Mouse (Mus musculus): ENCODE measurements around the gene Tmem104.
A peak's percentile ranks its signal among the peaks of the same experiment; 100 is the strongest.

Tmem104 gene

GRCm38 (mm10) chr11:115202756-115203155 lies 15.5 kb downstream of the Tmem104 start:
- DNase-seq = no peak

- DNase-seq = no peak
These were observed 20.8 kb downstream of the Tmem104 start for GRCm38 (mm10) chr11:115208126-115208525.

- no peak for DNase-seq
These were observed 21.8 kb downstream of the Tmem104 start for GRCm38 (mm10) chr11:115208776-115209732.

- DNase-seq = no peak
These were observed 22.7 kb downstream of the Tmem104 start for GRCm38 (mm10) chr11:115209958-115210357.

- DNase-seq = no peak
These were observed 24.8 kb downstream of the Tmem104 start for GRCm38 (mm10) chr11:115212116-115212515.

GRCm38 (mm10) chr11:115215123-115215522 lies 27.8 kb downstream of the Tmem104 start:
- DNase-seq = no peak

- DNase-seq = no peak
These were observed 30.4 kb downstream of the Tmem104 start for GRCm38 (mm10) chr11:115217439-115218410.

- DNase-seq = peak; percentile 83
These were observed 32.0 kb downstream of the Tmem104 start for GRCm38 (mm10) chr11:115219263-115219662.

GRCm38 (mm10) chr11:115219685-115220084 lies 32.4 kb downstream of the Tmem104 start:
- peak; percentile 51 for DNase-seq

- DNase-seq = peak; percentile 71
These were observed 34.8 kb downstream of the Tmem104 start for GRCm38 (mm10) chr11:115222077-115222476.

- DNase-seq = peak; percentile 67
These were observed 35.3 kb downstream of the Tmem104 start for GRCm38 (mm10) chr11:115222570-115222969.

- DNase-seq = no peak
These were observed 36.2 kb downstream of the Tmem104 start for GRCm38 (mm10) chr11:115223451-115223850.

GRCm38 (mm10) chr11:115223877-115224276 lies 36.6 kb downstream of the Tmem104 start:
- no peak for DNase-seq

GRCm38 (mm10) chr11:115224889-115225288 lies 37.6 kb downstream of the Tmem104 start:
- peak; percentile 81 for DNase-seq

- no peak for DNase-seq
These were observed 38.0 kb downstream of the Tmem104 start for GRCm38 (mm10) chr11:115225301-115225700.

GRCm38 (mm10) chr11:115226811-115227491 lies 39.7 kb downstream of the Tmem104 start:
- peak; percentile 76 for DNase-seq

- DNase-seq = no peak
These were observed 40.4 kb downstream of the Tmem104 start for GRCm38 (mm10) chr11:115227640-115228039.

- DNase-seq = no peak
These were observed 41.1 kb downstream of the Tmem104 start for GRCm38 (mm10) chr11:115228430-115228829.

GRCm38 (mm10) chr11:115229021-115229930 lies 42.0 kb downstream of the Tmem104 start:
- no peak for DNase-seq

GRCm38 (mm10) chr11:115231168-115231915 lies 44.1 kb downstream of the Tmem104 start:
- no peak for DNase-seq

- no peak for DNase-seq
These were observed 44.6 kb downstream of the Tmem104 start for GRCm38 (mm10) chr11:115231924-115232323.
